Mouse (Mus musculus) myocyte (in vitro differentiated cells): ENCODE measurements around the gene Gm1043.

Experiments used
- CEBPB ChIP-seq: IDR thresholded peaks from 2 replicates; pipeline ENCODE4 v1.6.1; 2011; ENCODE audit warnings: mild to moderate bottlenecking, moderate library complexity; ENCODE audit not compliant: poor library complexity, insufficient read depth, severe bottlenecking
- SRF ChIP-seq: IDR thresholded peaks from one replicate; pipeline ENCODE4 v1.6.1; 2011; ENCODE audit warnings: low read depth; ENCODE audit not compliant: control insufficient read depth, insufficient read length

DNA sequence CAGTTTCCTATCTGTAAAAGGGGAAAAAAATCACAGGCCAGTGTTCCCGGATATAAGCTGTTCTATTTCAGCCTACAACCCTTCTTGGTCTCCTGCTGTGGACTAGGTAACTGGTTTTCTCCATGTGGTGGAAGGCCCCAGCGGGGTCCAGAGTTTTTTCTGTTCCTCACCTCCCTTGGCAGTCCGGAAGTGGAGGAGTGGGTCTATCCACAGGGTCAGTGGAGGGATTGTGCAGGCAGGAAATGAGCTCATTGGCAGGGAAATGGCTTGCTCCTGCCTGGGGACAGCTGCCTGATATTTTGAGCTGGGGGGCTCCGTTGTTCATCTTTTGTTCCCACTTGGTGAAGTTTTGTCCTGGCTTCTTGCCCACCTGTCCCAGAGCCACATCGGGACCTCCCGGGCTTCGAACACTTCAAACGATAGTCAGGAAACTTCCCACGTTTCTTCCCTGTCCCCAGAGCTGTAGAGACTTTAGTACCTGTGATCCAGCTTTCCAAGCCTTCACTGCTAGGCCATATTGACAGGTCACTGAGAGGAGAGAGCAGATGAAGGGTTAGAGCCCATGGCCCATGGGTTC, 159.6 kb downstream of the Gm1043 start:
- no peak for TF ChIP-seq SRF
- TF ChIP-seq CEBPB: no peak
